Mouse (Mus musculus) C2C12 (cell line): Measurements from ENCODE around the gene Afg1l.

Experiments
- CEBPB ChIP-seq: IDR thresholded peaks from one replicate; pipeline ENCODE4 v1.6.1; 2011; ENCODE audit warnings: low read depth, mild to moderate bottlenecking, control low read depth, moderate library complexity
- CTCF ChIP-seq: IDR thresholded peaks from one replicate; pipeline ENCODE4 v1.5.1; 2011; ENCODE audit not compliant: control insufficient read depth, insufficient read depth, insufficient read length
- FOSL1 ChIP-seq: IDR thresholded peaks from one replicate; pipeline ENCODE4 v1.8.0; 2011; ENCODE audit warnings: mild to moderate bottlenecking, low read length; ENCODE audit not compliant: poor library complexity, insufficient read depth, severe bottlenecking
- MAX ChIP-seq: IDR thresholded peaks from one replicate; pipeline ENCODE4 v1.6.1; 2011; ENCODE audit warnings: mild to moderate bottlenecking, control low read depth
- MYOD1 ChIP-seq: IDR thresholded peaks from one replicate; pipeline ENCODE4 v1.6.1; 2011; ENCODE audit warnings: low read depth; ENCODE audit not compliant: control insufficient read depth, insufficient read length
- MYOG ChIP-seq: IDR thresholded peaks from one replicate; pipeline ENCODE4 v1.6.1; 2011; ENCODE audit not compliant: control insufficient read depth, insufficient read length; ENCODE audit errors: extremely low read depth
- USF1 ChIP-seq: IDR thresholded peaks from one replicate; pipeline ENCODE4 v1.6.1; 2011; ENCODE audit warnings: low read depth, mild to moderate bottlenecking, control low read depth, moderate library complexity

DNA sequence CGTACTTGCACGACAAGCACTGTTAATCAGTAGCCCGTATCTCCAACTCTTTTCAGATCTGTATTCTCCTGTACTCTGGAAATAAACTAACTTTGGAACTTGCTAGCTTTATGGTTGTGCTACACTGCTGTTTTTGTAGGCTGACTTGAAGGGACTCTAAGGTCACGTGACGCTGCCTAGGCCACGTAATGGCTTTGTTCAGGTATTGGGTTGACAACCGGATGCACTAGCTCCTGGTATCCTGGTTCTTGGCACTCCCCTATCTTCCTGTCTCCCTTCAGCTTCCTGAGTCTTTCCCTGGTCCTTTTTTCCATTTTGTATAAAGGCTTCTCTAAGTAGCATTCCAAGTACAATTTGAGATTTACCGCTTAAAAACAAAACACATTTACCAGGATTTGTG is 22.2 kb upstream of the Afg1l start:
- TF ChIP-seq CTCF: no peak
- no peak for TF ChIP-seq MAX
- no peak for TF ChIP-seq FOSL1
- TF ChIP-seq MYOG: no peak
- TF ChIP-seq MYOD1: no peak
- no peak for TF ChIP-seq USF1
- no peak for TF ChIP-seq CEBPB
